Mouse (Mus musculus) midbrain, embryonic 11.5 days (tissue): ENCODE results near the gene Sncb. TPM values are rescaled to one million over a fixed set of nuclear protein-coding genes. Genes with fewer than 3 reads are reported as not detected.
"Not testable (repeated sequence)": the region's sequence is repeated elsewhere in the genome, so short reads cannot be mapped to it uniquely, and the experiment has no call there.

Source experiments
- ATAC-seq: fragments of 200-750 bp; cut with Nextera tagmentation; 2 replicates; pipeline ENCODE4 v1.8.0; 2017; ENCODE audit warnings: moderate TSS enrichment, moderate library complexity; ENCODE audit not compliant: low FRiP score
- DNase-seq: peaks from one replicate; pipeline ENCODE4 v3.0.0; 2015; ENCODE audit warnings: low spot score; ENCODE audit errors: missing footprints
- H3K27ac ChIP-seq: fragments of 300-500 bp; sonication (generic); 2 replicates; pipeline ENCODE4 v1.5.1; 2014; ENCODE audit warnings: low read depth, low read length
- H3K27me3 ChIP-seq: fragments of 300-500 bp; sonication (generic); 2 replicates; pipeline ENCODE4 v1.6.1; 2014; ENCODE audit warnings: mild to moderate bottlenecking, low read length, moderate library complexity, mixed read lengths; ENCODE audit not compliant: control insufficient read depth, insufficient read depth
- H3K36me3 ChIP-seq: fragments of 300-500 bp; sonication (generic); 2 replicates; pipeline ENCODE4 v1.6.1; 2014; ENCODE audit warnings: mild to moderate bottlenecking, low read length, moderate library complexity, mixed read lengths; ENCODE audit not compliant: control insufficient read depth, insufficient read depth
- H3K4me1 ChIP-seq: fragments of 300-500 bp; sonication (generic); 2 replicates; pipeline ENCODE4 v1.6.1; 2014; ENCODE audit warnings: low read length; ENCODE audit not compliant: control insufficient read depth, insufficient read depth
- H3K4me2 ChIP-seq: fragments of 300-500 bp; sonication (generic); 2 replicates; pipeline ENCODE4 v1.6.1; 2014; ENCODE audit warnings: mild to moderate bottlenecking, moderate library complexity
- H3K4me3 ChIP-seq: fragments of 300-500 bp; sonication (generic); 2 replicates; pipeline ENCODE4 v1.5.1; 2014; ENCODE audit warnings: low read depth, low read length
- H3K9ac ChIP-seq: fragments of 300-500 bp; sonication (generic); 2 replicates; pipeline ENCODE4 v1.6.1; 2014; ENCODE audit warnings: low read length
- H3K9me3 ChIP-seq: fragments of 300-500 bp; sonication (generic); 2 replicates; pipeline ENCODE4 v1.6.1; 2016; ENCODE audit warnings: low read length; ENCODE audit not compliant: control insufficient read depth
- WGBS: fragments of 180-500 bp; shearing (Covaris S2); extraction: QIAGEN DNeasy Blood & Tissue Kit; methylation state at CpG from one replicate; pipeline ENCODE4 v1.1.7; 2014; 5-methylcytosine and 5-hydroxymethylcytosine counted together
- polyA plus RNA-seq: library from polyadenylated mRNA; unstranded; fragments of >200 nt; fragmentation: Nextera tagmentation; extraction: Ambion mirVana; gene quantifications from 2 replicates; pipeline ENCODE4 v1.2.1, GENCODE M21; 2014

The Sncb gene
- polyA plus RNA-seq, 1 experiment from 2014 or later, result 1.3 TPM

- not testable (repeated sequence) for H3K4me2 ChIP-seq, H3K36me3 ChIP-seq, H3K9ac ChIP-seq, H3K4me3 ChIP-seq, H3K27ac ChIP-seq, ATAC-seq, H3K9me3 ChIP-seq
- H3K27me3 ChIP-seq, result peaks cover 14% of the 10 kb centered on the region
- 92% methylated on average over 2 of the region's 2 CpGs for WGBS
- peaks cover 11% of the 10 kb centered on the region for H3K4me1 ChIP-seq
- DNase-seq, result peak; percentile 61
These were observed 21.2 kb upstream of the Sncb start for GRCm38 (mm10) chr13:54787591-54787990.

GRCm38 (mm10) chr13:54783698-54784097 lies 17.3 kb upstream of the Sncb start, which contains the start of gene Eif4e1b:
TSS of gene Eif4e1b (plus strand) at chr13:54783998.
- H3K36me3 ChIP-seq, result no peaks in the 10 kb centered on the region
- H3K9ac ChIP-seq, result no peak within 1 kb of the TSS
- DNase-seq (peak; percentile 80), ATAC-seq (no peak)
- H3K9me3 ChIP-seq, result no peaks in the 10 kb centered on the region
- no peak within 1 kb of the TSS for H3K4me3 ChIP-seq
- no peaks in the 10 kb centered on the region for H3K4me1 ChIP-seq
- H3K27ac ChIP-seq, result no peak within 1 kb of the TSS
- WGBS, result 88% methylated on average over 4 of the region's 4 CpGs
- no peak within 1 kb of the TSS for H3K4me2 ChIP-seq
- no peaks in the 10 kb centered on the region for H3K27me3 ChIP-seq

GRCm38 (mm10) chr13:54783235-54783634 lies 16.8 kb upstream of the Sncb start:
- H3K36me3 ChIP-seq, result no peaks in the 10 kb centered on the region
- no peaks in the 10 kb centered on the region for H3K9me3 ChIP-seq
- H3K4me1 ChIP-seq, result no peaks in the 10 kb centered on the region
- no peak overlapping the region for H3K4me3 ChIP-seq
- H3K27me3 ChIP-seq, result no peaks in the 10 kb centered on the region
- H3K4me2 ChIP-seq, result no peak overlapping the region
- H3K9ac ChIP-seq, result no peak overlapping the region
- no peak for ATAC-seq
- WGBS, result 56% methylated on average over 2 of the region's 2 CpGs
- H3K27ac ChIP-seq, result no peak overlapping the region
- DNase-seq, result peak; percentile 19

- Histone ChIP-seq H3K9me3 (no peaks in the 10 kb centered on the region), H3K27me3 (no peaks in the 10 kb centered on the region), H3K4me3 (no peak overlapping the region), H3K4me1 (no peaks in the 10 kb centered on the region), H3K4me2 (no peak overlapping the region), H3K9ac (no peak overlapping the region), H3K36me3 (no peaks in the 10 kb centered on the region), H3K27ac (no peak overlapping the region)
- WGBS, result 89% methylated on average over 3 of the region's 3 CpGs
- ATAC-seq (no peak), DNase-seq (no peak)
These were observed 14.7 kb upstream of the Sncb start for GRCm38 (mm10) chr13:54781086-54781485.

- Histone ChIP-seq H3K27ac (no peak overlapping the region), H3K9me3 (no peaks in the 10 kb centered on the region), H3K27me3 (no peaks in the 10 kb centered on the region), H3K36me3 (no peaks in the 10 kb centered on the region), H3K4me3 (no peak overlapping the region), H3K4me1 (no peaks in the 10 kb centered on the region), H3K9ac (no peak overlapping the region), H3K4me2 (no peak overlapping the region)
- 73% methylated on average over 3 of the region's 3 CpGs for WGBS
- ATAC-seq (no peak), DNase-seq (peak; percentile 31)
These were observed 14.2 kb upstream of the Sncb start for GRCm38 (mm10) chr13:54780592-54780991.

- Histone ChIP-seq H3K36me3 (no peaks in the 10 kb centered on the region), H3K4me1 (peaks cover 14% of the 10 kb centered on the region), H3K27ac (no peak overlapping the region), H3K4me3 (no peak overlapping the region), H3K9me3 (no peaks in the 10 kb centered on the region), H3K9ac (no peak overlapping the region), H3K4me2 (peak overlapping the region; percentile 76; the same call in 1 of the 2 replicates), H3K27me3 (peaks cover 32% of the 10 kb centered on the region)
- ATAC-seq (no peak), DNase-seq (peak; percentile 57)
- 81% methylated on average over 4 of the region's 4 CpGs for WGBS
These were observed 617 bp upstream of the Sncb start for GRCm38 (mm10) chr13:54767012-54767411.

- peak overlapping the region; percentile 9 for H3K9ac ChIP-seq
- H3K27ac ChIP-seq, result no peak overlapping the region
- peaks cover 14% of the 10 kb centered on the region for H3K4me1 ChIP-seq
- peak overlapping the region; percentile 76 for H3K4me2 ChIP-seq
- 5% methylated on average over 44 of the region's 44 CpGs for WGBS
- no peaks in the 10 kb centered on the region for H3K9me3 ChIP-seq
- peaks cover 34% of the 10 kb centered on the region for H3K27me3 ChIP-seq
- ATAC-seq (peak; percentile 42), DNase-seq (peak; percentile 83)
- H3K4me3 ChIP-seq, result peak overlapping the region; percentile 36
- no peaks in the 10 kb centered on the region for H3K36me3 ChIP-seq
These were observed 859 bp downstream of the Sncb start for GRCm38 (mm10) chr13:54765281-54766191.

- peak; percentile 59 for DNase-seq
These were observed 5.5 kb downstream of the Sncb start for GRCm38 (mm10) chr13:54760906-54761305.

GRCm38 (mm10) chr13:54760164-54760795 lies 6.1 kb downstream of the Sncb start:
- no peak for ATAC-seq
- H3K4me2 ChIP-seq, result no peak overlapping the region
- H3K36me3 ChIP-seq, result no peaks in the 10 kb centered on the region
- WGBS, result 72% methylated on average over 8 of the region's 8 CpGs
- DNase-seq, result peak; percentile 81
- H3K27me3 ChIP-seq, result peaks cover 21% of the 10 kb centered on the region
- peaks cover 20% of the 10 kb centered on the region for H3K4me1 ChIP-seq
- H3K9ac ChIP-seq, result no peak overlapping the region
- no peak overlapping the region for H3K4me3 ChIP-seq
- no peaks in the 10 kb centered on the region for H3K9me3 ChIP-seq
- no peak overlapping the region for H3K27ac ChIP-seq

More at GRCm38 (mm10) chr13:54760906-54761305, 5.5 kb downstream of the Sncb start:
- Histone ChIP-seq H3K9me3 (no peaks in the 10 kb centered on the region), H3K36me3 (no peaks in the 10 kb centered on the region), H3K27ac (no peak overlapping the region), H3K9ac (no peak overlapping the region), H3K4me2 (no peak overlapping the region), H3K27me3 (peaks cover 27% of the 10 kb centered on the region), H3K4me1 (peaks cover 23% of the 10 kb centered on the region), H3K4me3 (no peak overlapping the region)
- WGBS, result 84% methylated on average over 7 of the region's 7 CpGs
- no peak for ATAC-seq
